Mouse (Mus musculus) MEL (cell line): ENCODE results near the gene Trim14.
"Not testable (repeated sequence)": the region's sequence is repeated elsewhere in the genome, so short reads cannot be mapped to it uniquely, and the experiment has no call there.

Experiments used
- CTCF ChIP-seq, 3 experiments: IDR thresholded peaks in 2 of 3; conservative IDR thresholded peaks in 1 of 3; 2 replicates each; pipeline ENCODE4 v1.5.1; 2011 to 2012; ENCODE audit warnings: low read length in 3 of 3, low read depth in 2 of 3, mild to moderate bottlenecking in 2 of 3, improper control_type of control experiment in 1 of 3, inconsistent platforms in 1 of 3, mixed read lengths in 1 of 3, moderate library complexity in 1 of 3; ENCODE audit not compliant: control insufficient read depth in 1 of 3, insufficient read depth in 1 of 3, poor library complexity in 1 of 3, severe bottlenecking in 1 of 3
- GATA1 ChIP-seq: IDR thresholded peaks from 2 replicates; pipeline ENCODE4 v1.6.1; 2011; ENCODE audit warnings: low read depth, low read length, improper control_type of control experiment
- MAX ChIP-seq: IDR thresholded peaks from 2 replicates; pipeline ENCODE4 v1.6.1; 2011; ENCODE audit warnings: low read length, improper control_type of control experiment
- NELFE ChIP-seq: IDR thresholded peaks from 2 replicates; pipeline ENCODE4 v1.6.1; 2011; ENCODE audit warnings: low read depth, low read length, improper control_type of control experiment
- POLR2A ChIP-seq, 2 experiments: IDR thresholded peaks; 2 replicates each; pipeline ENCODE4 v1.6.1; 2011 to 2012; ENCODE audit warnings: low read length in 2 of 2, mild to moderate bottlenecking in 2 of 2, control low read depth in 1 of 2, improper control_type of control experiment in 1 of 2, low read depth in 1 of 2, moderate library complexity in 1 of 2; ENCODE audit not compliant: control insufficient read depth in 1 of 2, insufficient read depth in 1 of 2, poor library complexity in 1 of 2
- POLR2AphosphoS5 ChIP-seq: IDR thresholded peaks from 2 replicates; pipeline ENCODE4 v1.6.1; 2012; ENCODE audit warnings: low read depth, borderline replicate concordance, mild to moderate bottlenecking, inconsistent platforms, low read length, moderate library complexity, mixed read lengths
- RAD21 ChIP-seq: IDR thresholded peaks from 2 replicates; pipeline ENCODE4 v1.6.1; 2011; ENCODE audit warnings: mild to moderate bottlenecking, low read depth, low read length, improper control_type of control experiment
- TCF12 ChIP-seq: IDR thresholded peaks from 2 replicates; pipeline ENCODE4 v1.6.1; 2014; ENCODE audit warnings: low read depth, mild to moderate bottlenecking, inconsistent platforms, low read length, improper control_type of control experiment, moderate library complexity
- ZKSCAN1 ChIP-seq: IDR thresholded peaks from 2 replicates; pipeline ENCODE4 v1.6.1; 2012; ENCODE audit warnings: low read depth, mild to moderate bottlenecking, inconsistent platforms, low read length, improper control_type of control experiment, moderate library complexity

DNA sequence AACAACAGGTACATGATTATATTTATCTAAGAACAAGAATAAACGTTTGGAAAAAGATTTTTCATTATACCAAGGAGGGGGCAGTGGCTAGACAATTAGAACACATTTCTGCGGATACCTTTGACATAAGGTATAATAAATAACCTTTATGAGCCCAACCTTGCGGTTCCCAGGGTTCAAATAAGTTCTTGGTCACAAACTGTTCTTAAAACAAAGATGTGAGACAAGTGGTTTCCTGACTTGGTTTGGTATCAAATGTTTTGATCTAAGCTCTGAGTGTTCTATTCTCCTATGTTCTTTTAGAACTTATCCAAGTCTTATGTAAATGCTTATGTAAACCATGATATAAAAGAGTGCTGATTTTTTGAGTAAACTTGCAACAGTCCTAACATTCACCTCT, 48.6 kb upstream of the Trim14 start:
- not testable (repeated sequence) for TF ChIP-seq POLR2A (IDR thresholded peaks at IDR 0.05; ENCODE audit: control insufficient read depth in 1 of 2, insufficient read depth in 1 of 2, low read depth in 1 of 2, low read length in 2 of 2, poor library complexity in 1 of 2); TCF12; CTCF (IDR thresholded peaks at IDR 0.05 in 2 of 3, conservative IDR thresholded peaks at IDR 0.05 in 1 of 3; ENCODE audit: control insufficient read depth in 1 of 3, insufficient read depth in 1 of 3, low read depth in 2 of 3, low read length in 3 of 3, poor library complexity in 1 of 3, severe bottlenecking in 1 of 3); GATA1; NELFE; RAD21; ZKSCAN1; MAX; POLR2AphosphoS5
